Mouse (Mus musculus) hindbrain, postnatal 0 days (tissue): ENCODE measurements around the gene Adk. TPM values are rescaled to one million over a fixed set of nuclear protein-coding genes. Genes with fewer than 3 reads are reported as not detected.

Experiments
- ATAC-seq: fragments of 200-750 bp; cut with Nextera tagmentation; 2 replicates; pipeline ENCODE4 v1.8.0; 2017; ENCODE audit warnings: mild to moderate bottlenecking, moderate TSS enrichment, moderate library complexity
- DNase-seq: peaks from one replicate; pipeline ENCODE4 v3.0.0-alpha.2; 2015; ENCODE audit warnings: low spot score
- H3K27ac ChIP-seq: fragments of 300-500 bp; sonication (generic); 2 replicates; pipeline ENCODE4 v1.5.1; 2014; ENCODE audit warnings: mild to moderate bottlenecking
- H3K27me3 ChIP-seq: fragments of 300-500 bp; sonication (generic); 2 replicates; pipeline ENCODE4 v1.6.1; 2014; ENCODE audit warnings: low read length, mixed read lengths; ENCODE audit not compliant: insufficient read depth
- H3K36me3 ChIP-seq: fragments of 300-500 bp; sonication (generic); 2 replicates; pipeline ENCODE4 v1.6.1; 2014; ENCODE audit warnings: low read length, mixed read lengths; ENCODE audit not compliant: insufficient read depth
- H3K4me1 ChIP-seq: fragments of 300-500 bp; sonication (generic); 2 replicates; pipeline ENCODE4 v1.6.1; 2014; ENCODE audit warnings: antibody characterized with exemption, low read length, mixed read lengths; ENCODE audit not compliant: insufficient read depth
- H3K4me2 ChIP-seq: fragments of 300-500 bp; sonication (generic); 2 replicates; pipeline ENCODE4 v1.6.1; 2014; ENCODE audit warnings: low read depth, mild to moderate bottlenecking, low read length, moderate library complexity, mixed read lengths
- H3K4me3 ChIP-seq: fragments of 300-500 bp; sonication (generic); 2 replicates; pipeline ENCODE4 v1.5.1; 2014; ENCODE audit warnings: low read length
- H3K9ac ChIP-seq: fragments of 300-500 bp; sonication (generic); replicated peaks from 2 replicates; pipeline ENCODE4 v1.6.1; 2014; ENCODE audit warnings: mild to moderate bottlenecking, low read length, moderate library complexity, mixed read lengths
- H3K9me3 ChIP-seq: fragments of 300-500 bp; sonication (generic); 2 replicates; pipeline ENCODE4 v1.6.1; 2016; ENCODE audit warnings: low read length, mixed read lengths
- CTCF ChIP-seq: IDR thresholded peaks from 2 replicates; pipeline ENCODE4 v1.5.1; 2016; ENCODE audit warnings: antibody characterized with exemption, control low read depth, low read depth
- WGBS: fragments of 180-500 bp; shearing (Covaris S2); extraction: QIAGEN DNeasy Blood & Tissue Kit; methylation state at CpG from one replicate; pipeline ENCODE4 v1.1.7; 2014; 5-methylcytosine and 5-hydroxymethylcytosine counted together
- polyA plus RNA-seq: library from polyadenylated mRNA; unstranded; fragments of >200 nt; fragmentation: Nextera tagmentation; extraction: Ambion mirVana; gene quantifications from 2 replicates; pipeline ENCODE4 v1.2.1, GENCODE M21; 2015
- total RNA-seq: library from RNA; depleted of rRNA; stranded (reverse); fragments of >200 nt; gene quantifications from 2 replicates; pipeline ENCODE4 v1.2.3, GENCODE M21; 2014

The Adk gene
- total and polyA plus RNA-seq, 2 experiments from 2014 or later, result 27.4 to 63.5 TPM

- Histone ChIP-seq H3K4me2 (no peak overlapping the region), H3K4me3 (no peak overlapping the region), H3K27ac (no peak overlapping the region), H3K36me3 (no peaks in the 10 kb centered on the region), H3K9me3 (no peaks in the 10 kb centered on the region), H3K4me1 (no peaks in the 10 kb centered on the region), H3K27me3 (no peaks in the 10 kb centered on the region), H3K9ac (no peak overlapping the region)
- no peak for ATAC-seq
- peak; percentile 75 for DNase-seq
- 61% methylated on average over 8 of the region's 8 CpGs for WGBS
- TF ChIP-seq CTCF, result peak; percentile 77
Measured at GRCm38 (mm10) chr14:21143406-21144115, 91.2 kb downstream of the Adk start.

GRCm38 (mm10) chr14:21147171-21147570 lies 94.8 kb downstream of the Adk start:
- WGBS, result 92% methylated on average over 1 of the region's 1 CpGs
- Histone ChIP-seq H3K4me1 (no peaks in the 10 kb centered on the region), H3K36me3 (no peaks in the 10 kb centered on the region), H3K9ac (no peak overlapping the region), H3K4me3 (no peak overlapping the region), H3K4me2 (no peak overlapping the region), H3K27ac (no peak overlapping the region), H3K9me3 (no peaks in the 10 kb centered on the region), H3K27me3 (no peaks in the 10 kb centered on the region)
- DNase-seq (no peak), ATAC-seq (no peak)
- no peak for TF ChIP-seq CTCF

- no peak for DNase-seq
- Histone ChIP-seq H3K9me3 (no peaks in the 10 kb centered on the region), H3K4me2 (no peak overlapping the region), H3K36me3 (no peaks in the 10 kb centered on the region), H3K27ac (no peak overlapping the region), H3K4me3 (no peak overlapping the region), H3K27me3 (no peaks in the 10 kb centered on the region), H3K9ac (no peak overlapping the region), H3K4me1 (no peaks in the 10 kb centered on the region)
- no peak for TF ChIP-seq CTCF
- WGBS, result 81% methylated on average over 4 of the region's 4 CpGs
- no peak for ATAC-seq
Measured at GRCm38 (mm10) chr14:21150301-21150700, 97.9 kb downstream of the Adk start.

GRCm38 (mm10) chr14:21152055-21152454 lies 99.7 kb downstream of the Adk start:
- H3K9ac ChIP-seq, result no peak overlapping the region
- DNase-seq, result no peak
- no peaks in the 10 kb centered on the region for H3K4me1 ChIP-seq
- H3K36me3 ChIP-seq, result no peaks in the 10 kb centered on the region
- no peak overlapping the region for H3K4me2 ChIP-seq
- no peak for TF ChIP-seq CTCF
- no peaks in the 10 kb centered on the region for H3K27me3 ChIP-seq
- no peaks in the 10 kb centered on the region for H3K9me3 ChIP-seq
- WGBS, result 95% methylated on average over 6 of the region's 6 CpGs
- no peak for ATAC-seq
- H3K27ac ChIP-seq, result no peak overlapping the region
- H3K4me3 ChIP-seq, result no peak overlapping the region

GRCm38 (mm10) chr14:21165706-21166105 lies 113.3 kb downstream of the Adk start:
- Histone ChIP-seq H3K27me3 (no peaks in the 10 kb centered on the region), H3K9ac (no peak overlapping the region), H3K36me3 (no peaks in the 10 kb centered on the region), H3K4me3 (no peak overlapping the region), H3K9me3 (no peaks in the 10 kb centered on the region), H3K4me1 (no peaks in the 10 kb centered on the region), H3K4me2 (no peak overlapping the region), H3K27ac (no peak overlapping the region)
- no peak for TF ChIP-seq CTCF
- DNase-seq (no peak), ATAC-seq (no peak)
- WGBS, result 50% methylated on average over 10 of the region's 10 CpGs

GRCm38 (mm10) chr14:21166114-21166513 lies 113.7 kb downstream of the Adk start:
- Histone ChIP-seq H3K4me3 (no peak overlapping the region), H3K27ac (no peak overlapping the region), H3K36me3 (no peaks in the 10 kb centered on the region), H3K4me1 (no peaks in the 10 kb centered on the region), H3K4me2 (no peak overlapping the region), H3K9me3 (no peaks in the 10 kb centered on the region), H3K9ac (no peak overlapping the region), H3K27me3 (no peaks in the 10 kb centered on the region)
- DNase-seq (no peak), ATAC-seq (no peak)
- 90% methylated on average over 3 of the region's 3 CpGs for WGBS
- TF ChIP-seq CTCF, result no peak

- H3K4me2 ChIP-seq, result no peak overlapping the region
Measured at GRCm38 (mm10) chr14:21173973-21174745, 121.8 kb downstream of the Adk start.

More at GRCm38 (mm10) chr14:21173973-21174745, 121.8 kb downstream of the Adk start:
- no peaks in the 10 kb centered on the region for H3K36me3 ChIP-seq
- no peak for TF ChIP-seq CTCF
- no peak overlapping the region for H3K4me3 ChIP-seq
- WGBS, result 97% methylated on average over 1 of the region's 1 CpGs
- H3K4me1 ChIP-seq, result no peaks in the 10 kb centered on the region
- ATAC-seq, result no peak
- H3K27me3 ChIP-seq, result no peaks in the 10 kb centered on the region
- no peak overlapping the region for H3K27ac ChIP-seq
- H3K9me3 ChIP-seq, result no peaks in the 10 kb centered on the region
- no peak overlapping the region for H3K9ac ChIP-seq
- DNase-seq, result no peak
